Mouse (Mus musculus) C2C12 (cell line): Measurements from ENCODE around the gene Pla2g6.

Experiments
- CTCF ChIP-seq: IDR thresholded peaks from one replicate; pipeline ENCODE4 v1.5.1; 2011; ENCODE audit not compliant: control insufficient read depth, insufficient read depth, insufficient read length
- USF1 ChIP-seq: IDR thresholded peaks from one replicate; pipeline ENCODE4 v1.6.1; 2011; ENCODE audit warnings: low read depth, mild to moderate bottlenecking, control low read depth, moderate library complexity

DNA sequence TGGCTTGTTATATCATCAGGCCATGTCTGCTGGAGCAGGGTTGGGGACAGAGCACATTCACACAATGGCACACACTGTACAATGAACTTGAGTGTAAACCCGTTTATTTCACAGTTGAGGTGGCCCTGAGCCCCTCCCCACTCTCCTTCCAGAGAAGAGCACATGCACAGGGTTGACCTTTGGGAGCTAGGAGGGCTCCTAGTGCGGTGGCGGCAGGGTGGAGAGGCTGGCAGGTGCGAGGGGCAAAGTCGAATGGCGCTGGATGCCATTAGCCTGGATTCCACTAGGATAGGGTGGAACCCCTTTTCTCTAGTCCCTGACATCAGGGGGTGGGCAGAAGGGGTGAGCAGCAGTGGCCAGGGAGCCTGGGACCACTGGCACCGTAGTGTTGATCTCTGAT lies 42.0 kb downstream of the Pla2g6 start:
- TF ChIP-seq USF1 (no peak), CTCF (no peak)
